Mouse (Mus musculus) lung, postnatal 14 days (tissue): ENCODE data around the gene Ccdc114.

Experiments used
- DNase-seq: peaks from one replicate; pipeline ENCODE4 v3.0.0; 2021

Ccdc114 gene

DNA sequence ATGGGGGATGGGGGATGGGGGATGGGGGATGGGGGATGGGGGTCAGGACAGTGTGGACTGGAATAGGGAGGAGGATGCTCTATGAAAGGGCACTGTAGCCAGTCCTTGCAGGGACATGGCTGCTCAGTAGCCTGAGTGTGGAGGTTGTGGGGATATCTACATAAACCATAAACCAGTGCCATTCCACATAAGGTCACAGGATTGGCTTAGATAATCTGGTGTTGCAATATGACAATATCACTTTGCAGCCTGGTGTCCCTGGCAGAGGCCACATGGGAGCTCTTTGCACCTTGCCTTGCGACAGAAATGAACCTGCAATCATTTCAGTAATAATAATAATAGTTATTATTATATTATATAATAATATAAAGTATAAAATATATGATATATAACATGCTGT lies 64.5 kb downstream of the Ccdc114 start:
- no peak for DNase-seq

DNA sequence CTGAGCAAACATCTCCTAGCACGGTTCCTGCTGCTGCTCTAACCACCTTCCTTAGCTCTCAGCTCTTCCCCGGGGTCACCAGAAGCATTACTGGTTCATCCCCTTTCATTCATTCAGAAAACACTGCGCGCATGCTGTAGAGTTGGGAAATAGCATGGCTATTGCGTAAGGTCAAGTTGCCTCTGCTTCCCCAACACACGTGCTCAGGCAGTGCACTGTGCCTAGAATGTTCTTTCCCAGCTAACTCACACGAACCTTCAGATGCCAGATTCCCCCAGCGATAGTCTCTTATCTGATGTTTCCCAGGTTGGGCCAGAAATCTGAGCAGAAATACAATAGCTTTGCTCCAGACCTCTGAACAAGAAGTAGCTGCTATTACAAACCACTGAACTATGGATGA lies 68.6 kb downstream of the Ccdc114 start:
- no peak for DNase-seq
